Mouse (Mus musculus) gastrocnemius, postnatal 14 days (tissue): ENCODE measurements around the gene Adam8. TPM values are rescaled to one million over a fixed set of nuclear protein-coding genes. Genes with fewer than 3 reads are reported as not detected.

Experiments
- DNase-seq: peaks from one replicate; pipeline ENCODE4 v3.0.0; 2021; ENCODE audit warnings: mixed read lengths
- intact Hi-C: fragments of 180-260 bp; cut with DNase I; formaldehyde crosslinking; loops from one replicate; pipeline ENCODE4 v1.15.1; 2025; ENCODE audit warnings: low total_unique reads
- long read RNA-seq, 2 experiments: library from polyadenylated mRNA; stranded (forward); transcript quantifications; one replicate each; pipeline ENCODE4 v2.0.0; 2021
- total RNA-seq, 2 experiments: library from RNA; stranded (reverse); gene quantifications; 2 replicates each; pipeline ENCODE4 v1.2.3; 2021

The Adam8 gene
- under 1 TPM; 0.59 to 0.75 TPM for total RNA-seq
- long read RNA-seq, experiment 1 = 0 reads
- long read RNA-seq, experiment 2 = 0 reads

GRCm38 (mm10) chr7:139992406-139992805, at the start of gene Adam8:
Adam8 (minus strand) TSS chr7:139992562.
- DNase-seq = no peak
- intact Hi-C loops = loop anchor here (10.0 kb wide), 1 partner anchor 88 kb away; no protein-coding TSS in a partner anchor

DNA sequence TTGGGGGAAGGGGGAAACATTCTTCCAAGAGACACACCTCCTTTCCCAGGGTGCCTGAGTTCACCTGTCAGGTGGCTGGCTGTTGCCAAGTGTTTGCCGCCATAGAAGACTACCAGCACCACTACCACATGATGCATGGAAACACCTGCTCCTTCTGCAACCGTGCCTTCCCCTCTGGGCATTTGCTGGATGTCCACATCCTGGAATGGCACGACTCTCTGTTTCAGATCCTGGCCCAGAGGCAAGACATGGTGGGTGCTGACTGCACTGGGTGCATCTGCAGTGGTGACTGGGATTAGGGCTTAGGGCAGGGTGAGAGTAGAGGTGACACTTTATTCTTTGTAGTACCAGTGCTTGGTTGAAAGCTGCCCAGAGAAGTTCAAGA, 44.8 kb upstream of the Adam8 start:
- intact Hi-C loops = no loop called here
- DNase-seq = no peak

GRCm38 (mm10) chr7:140036281-140037170, 44.2 kb upstream of the Adam8 start, which contains the start of the genes Zfp511 and Tubgcp2:
Zfp511 (plus strand) TSS chr7:140036391.
Tubgcp2 (minus strand) TSS chr7:140036669.
- peak; percentile 96 for DNase-seq
- intact Hi-C loops = no loop called here

- DNase-seq = no peak
- intact Hi-C loops = no loop called here
Observed at GRCm38 (mm10) chr7:140035456-140035855, 43.1 kb upstream of the Adam8 start.

DNA sequence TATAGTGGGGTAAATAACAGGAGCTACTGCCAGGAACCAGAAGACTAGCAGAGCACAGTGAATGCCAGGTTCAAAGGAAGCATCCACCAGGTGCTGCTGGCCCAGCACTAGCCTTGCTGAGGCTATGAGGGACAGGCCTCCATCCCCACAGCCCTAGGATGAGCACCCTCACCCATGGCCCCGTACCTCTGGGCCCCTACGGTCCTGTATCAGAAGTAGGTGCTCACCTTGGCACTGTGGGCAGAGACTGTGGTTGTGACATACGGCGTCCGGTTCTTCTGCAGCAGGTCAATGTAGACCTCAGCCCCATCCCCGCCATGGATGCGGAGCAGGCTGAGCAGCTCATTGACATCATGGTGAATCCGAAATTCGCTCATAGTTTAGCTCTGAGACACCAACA, 41.0 kb upstream of the Adam8 start:
- intact Hi-C loops = no loop called here
- no peak for DNase-seq

DNA sequence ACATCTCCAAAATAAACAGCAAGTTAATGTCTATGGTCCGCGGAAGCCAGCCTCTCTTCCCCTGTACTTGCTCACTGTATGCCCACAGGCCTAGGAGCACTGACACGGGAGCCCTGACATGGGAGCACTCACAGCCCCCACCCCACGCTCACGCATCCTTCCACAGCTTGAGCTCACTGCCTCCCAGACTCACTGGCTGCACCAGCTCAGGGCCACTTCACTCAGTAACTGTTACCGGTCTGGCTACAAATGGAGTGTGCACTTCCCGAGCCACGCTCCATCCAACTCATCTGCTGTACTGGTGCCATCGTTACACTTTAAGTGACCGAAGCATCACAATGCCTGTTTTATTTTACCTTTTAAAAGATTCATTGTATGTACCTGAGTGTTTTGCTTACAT, 40.0 kb upstream of the Adam8 start:
- DNase-seq = no peak
- intact Hi-C loops = no loop called here

- intact Hi-C loops = no loop called here
- no peak for DNase-seq
Observed at GRCm38 (mm10) chr7:140031771-140032170, 39.4 kb upstream of the Adam8 start.

- intact Hi-C loops = no loop called here
- no peak for DNase-seq
Observed at GRCm38 (mm10) chr7:140011336-140011735, 19.0 kb upstream of the Adam8 start.

DNA sequence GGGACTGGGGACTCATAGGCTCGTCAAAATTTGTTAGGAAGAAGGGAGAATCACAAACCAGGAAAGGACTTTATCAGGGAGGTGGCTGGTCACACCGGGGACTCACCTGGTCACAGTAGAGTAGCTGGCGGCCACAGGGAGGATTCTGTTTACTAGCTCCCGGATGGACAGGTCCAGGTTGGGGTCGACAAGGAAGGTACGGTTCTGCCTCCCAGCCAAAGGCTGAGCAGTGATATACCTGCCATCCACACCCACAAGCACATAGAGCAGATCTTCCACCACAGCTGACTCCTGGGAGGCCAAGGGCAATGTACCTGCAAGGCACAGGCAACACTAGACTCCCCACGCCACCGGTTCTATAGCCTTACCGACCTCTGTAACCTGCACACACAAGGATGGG, 15.4 kb upstream of the Adam8 start:
- intact Hi-C loops = no loop called here
- no peak for DNase-seq

DNA sequence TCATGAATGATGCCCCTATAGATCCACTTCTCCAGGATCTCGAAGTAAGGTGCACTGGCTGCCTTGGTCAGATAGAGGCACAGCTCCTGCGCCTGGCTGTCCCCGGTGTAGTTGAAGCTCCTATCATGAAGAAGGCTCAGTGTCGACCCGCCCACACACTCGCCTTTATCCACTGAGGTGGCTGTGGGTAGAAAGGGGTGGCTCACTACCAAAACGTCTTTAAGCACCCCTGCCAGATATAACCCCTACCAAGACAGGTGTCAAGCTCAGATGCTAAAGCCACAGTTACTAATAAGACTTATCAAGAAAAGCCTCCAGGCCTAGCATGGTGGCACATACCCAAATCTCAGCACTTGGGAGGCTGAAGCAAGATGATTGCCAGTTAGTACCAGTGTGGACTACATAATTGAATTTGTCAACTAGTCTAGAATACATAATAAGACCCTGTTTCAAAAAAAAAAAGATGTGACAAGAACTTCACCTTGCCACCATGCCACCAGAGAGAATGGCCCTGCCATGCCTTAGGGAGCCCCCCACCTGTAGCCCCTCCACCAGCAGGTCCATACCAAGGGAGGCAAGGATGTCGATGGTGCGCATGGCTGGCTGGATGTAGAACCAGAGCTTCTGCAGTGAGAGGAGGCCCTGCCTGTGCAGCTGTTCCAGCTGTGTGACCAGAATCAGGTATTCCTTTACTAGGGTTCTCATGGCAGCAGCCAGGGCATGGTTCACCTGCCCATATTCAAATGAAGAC, 14.7 kb upstream of the Adam8 start:
- intact Hi-C loops = no loop called here
- peak; percentile 1 for DNase-seq

GRCm38 (mm10) chr7:140004666-140005065, 12.3 kb upstream of the Adam8 start:
- intact Hi-C loops = no loop called here
- no peak for DNase-seq

DNA sequence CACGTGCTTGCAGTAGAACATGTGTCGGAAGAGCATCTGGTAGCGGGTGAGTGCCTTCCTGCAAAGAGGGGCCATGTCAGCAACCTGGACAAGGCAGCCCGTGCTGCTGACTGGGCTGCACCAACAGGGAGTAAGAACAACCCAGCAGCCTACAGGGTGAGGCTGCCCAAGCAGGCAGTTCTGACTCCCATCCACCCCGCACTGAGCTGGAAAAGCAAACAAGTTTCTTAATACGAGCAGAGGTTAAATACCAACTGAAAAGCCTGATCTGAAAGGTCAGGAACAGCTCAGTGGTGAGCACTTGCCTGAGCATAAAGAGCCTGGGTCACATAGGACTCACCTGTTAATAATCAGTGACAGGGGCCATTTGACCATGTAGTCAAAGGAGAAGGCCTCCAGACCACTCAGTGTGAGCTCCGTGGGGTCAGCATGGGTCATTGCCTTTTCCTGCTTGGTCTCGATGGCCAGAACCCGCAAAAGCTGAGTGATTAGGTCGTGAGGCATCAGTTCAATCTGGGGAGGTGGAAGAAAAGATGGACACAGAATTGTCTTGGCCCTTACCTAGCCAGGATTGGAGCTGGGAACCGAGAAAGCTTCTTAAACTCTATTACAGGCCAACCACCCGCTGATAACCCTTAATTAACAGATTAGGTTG, 8.9 kb upstream of the Adam8 start:
- intact Hi-C loops = no loop called here
- no peak for DNase-seq

DNA sequence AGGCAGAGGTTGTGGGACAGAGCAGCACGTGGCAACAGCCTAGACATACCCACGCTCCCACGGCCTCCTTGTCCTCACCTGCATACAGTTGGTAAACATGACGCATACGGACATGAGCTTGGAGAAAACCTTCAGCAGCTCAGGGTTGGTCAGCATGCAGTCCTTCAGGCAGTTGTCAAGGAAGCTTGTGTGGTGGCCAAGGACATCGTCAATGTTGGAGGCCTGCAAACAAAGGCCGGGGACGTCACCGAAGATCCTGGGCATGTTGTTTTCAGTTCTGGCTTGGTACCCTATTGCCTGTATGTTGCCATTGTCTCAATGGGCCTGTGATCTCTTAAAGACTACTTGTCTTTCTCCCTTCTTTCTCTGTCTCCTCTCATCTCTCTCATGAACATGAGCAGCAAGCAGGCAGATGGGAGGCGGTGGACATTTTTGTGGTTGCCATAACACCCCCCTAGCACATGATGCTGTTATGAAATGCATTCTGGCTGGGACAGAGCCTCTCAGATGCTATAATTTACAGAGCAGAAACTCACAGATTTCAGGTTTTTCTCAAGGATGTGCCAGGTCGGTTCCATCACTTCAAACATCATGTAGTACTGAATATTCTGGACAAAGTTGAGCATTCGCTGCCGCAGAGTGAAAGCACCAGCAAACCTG, 6.5 kb upstream of the Adam8 start:
- intact Hi-C loops = loop anchor here (10.0 kb wide), 1 partner anchor 94 kb away; no protein-coding TSS in a partner anchor
- DNase-seq = no peak

DNA sequence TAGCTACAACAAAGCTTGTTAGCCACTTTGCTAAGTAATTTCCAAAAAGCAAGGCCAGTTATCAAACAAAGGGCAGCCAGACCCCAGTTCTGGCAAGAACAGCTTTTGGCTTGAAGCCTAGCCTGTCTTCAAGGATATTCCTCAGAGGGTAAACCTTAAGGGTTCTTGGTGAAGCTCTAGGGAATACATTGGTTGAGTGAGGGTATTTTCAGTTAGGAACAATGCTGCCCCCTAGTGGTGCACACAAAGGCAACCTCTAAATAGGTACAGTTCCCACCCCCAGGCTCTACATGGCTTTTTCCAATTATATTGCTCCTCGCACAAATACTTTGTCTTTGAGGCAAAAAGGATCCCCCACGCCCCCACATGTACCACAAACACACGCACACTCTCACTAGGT, 2.3 kb upstream of the Adam8 start:
- DNase-seq = no peak
- intact Hi-C loops = loop anchor here (10.0 kb wide), 1 partner anchor 90 kb away; no protein-coding TSS in a partner anchor

- no peak for DNase-seq
- intact Hi-C loops = loop anchor here (10.0 kb wide), 1 partner anchor 89 kb away; no protein-coding TSS in a partner anchor
Observed at GRCm38 (mm10) chr7:139994202-139994601, 1.8 kb upstream of the Adam8 start.

DNA sequence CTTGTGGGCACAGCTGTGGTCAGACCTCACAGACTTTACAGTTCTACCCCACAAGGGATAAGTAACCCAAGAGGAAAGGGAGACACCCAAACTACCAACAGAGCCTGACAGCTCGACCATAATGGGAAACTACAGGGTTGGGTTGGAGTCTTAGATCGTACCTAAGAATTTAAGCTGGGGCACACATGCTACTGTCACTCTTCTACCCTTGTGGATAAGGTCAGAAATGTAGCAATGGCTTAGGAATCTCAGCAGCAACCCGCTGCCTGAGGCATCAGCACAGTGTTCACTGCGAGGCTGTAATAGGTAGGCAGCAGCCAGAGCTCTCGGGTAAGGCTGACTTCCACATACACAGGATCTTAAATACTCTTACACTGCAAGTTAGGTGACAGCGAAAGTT, 1.2 kb upstream of the Adam8 start:
- intact Hi-C loops = loop anchor here (10.0 kb wide), 1 partner anchor 89 kb away; no protein-coding TSS in a partner anchor
- DNase-seq = no peak

GRCm38 (mm10) chr7:139990864-139991394, 1.4 kb downstream of the Adam8 start:
- intact Hi-C loops = loop anchor here (10.0 kb wide), 1 partner anchor 86 kb away; no protein-coding TSS in a partner anchor
- no peak for DNase-seq

DNA sequence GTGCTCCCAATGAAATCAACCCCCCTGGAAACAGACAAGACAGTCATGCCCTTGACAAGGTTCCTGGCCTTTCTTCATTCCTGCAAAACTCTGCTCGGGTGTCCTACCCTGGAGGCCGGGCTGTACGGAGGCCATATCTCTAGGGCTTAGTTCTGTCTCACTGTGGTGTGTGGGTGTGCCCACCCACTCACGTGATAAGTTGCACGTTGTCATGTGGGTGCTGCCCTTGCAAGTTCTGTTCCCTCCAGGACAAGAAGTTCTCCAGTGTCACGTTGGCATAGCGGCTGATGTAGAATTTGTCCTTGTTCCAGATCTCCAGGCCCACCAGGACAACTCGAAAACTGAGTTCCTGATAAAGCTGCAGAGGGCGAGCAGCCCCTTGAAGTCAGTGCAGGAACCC, 4.1 kb downstream of the Adam8 start:
- intact Hi-C loops = no loop called here
- no peak for DNase-seq

GRCm38 (mm10) chr7:139984505-139984904, 7.9 kb downstream of the Adam8 start:
- intact Hi-C loops = no loop called here
- no peak for DNase-seq
